Mouse (Mus musculus) stomach, postnatal 0 days (tissue): ENCODE measurements around the gene Ldha.

Source experiments
- CTCF ChIP-seq: IDR thresholded peaks from 2 replicates; pipeline ENCODE4 v1.5.1; 2016; ENCODE audit warnings: antibody characterized with exemption, low read depth, mild to moderate bottlenecking, moderate library complexity
- EP300 ChIP-seq: optimal IDR thresholded peaks from 2 replicates; pipeline ENCODE3; 2016; ENCODE audit warnings: antibody characterized with exemption

DNA sequence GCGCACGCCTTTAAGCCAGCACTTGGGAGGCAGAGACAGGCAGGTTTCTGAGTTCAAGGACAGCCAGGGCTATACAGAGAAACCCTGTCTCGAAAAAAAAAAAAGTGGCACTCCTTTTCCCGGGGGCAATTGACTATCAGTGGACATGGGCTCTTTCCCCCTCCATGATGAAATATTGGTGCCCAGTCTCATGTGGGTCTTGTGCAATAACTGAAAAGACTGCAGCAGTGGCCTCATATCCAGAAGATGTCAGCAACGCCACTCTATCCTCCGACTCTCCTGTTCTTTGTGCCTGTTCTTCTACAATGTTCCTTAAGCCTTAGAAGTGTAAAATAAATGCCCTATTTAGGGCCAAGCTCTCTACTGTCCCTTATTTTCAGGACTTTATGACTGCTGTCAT, 30.9 kb upstream of the Ldha start:
- TF ChIP-seq EP300 (no peak), CTCF (no peak; the same call in 1 of the 2 replicates)
